Mouse (Mus musculus) bone marrow macrophage, adult 2 months (primary cell): ENCODE measurements around the gene Tubb5.

Experiments
- CTCF ChIP-seq: IDR thresholded peaks from 2 replicates; pipeline ENCODE4 v1.5.1; 2012; ENCODE audit warnings: low read depth, mild to moderate bottlenecking, low read length, moderate library complexity
- POLR2A ChIP-seq: IDR thresholded peaks from 2 replicates; pipeline ENCODE4 v1.6.1; 2012; ENCODE audit warnings: mild to moderate bottlenecking, low read depth, low read length, borderline replicate concordance

DNA sequence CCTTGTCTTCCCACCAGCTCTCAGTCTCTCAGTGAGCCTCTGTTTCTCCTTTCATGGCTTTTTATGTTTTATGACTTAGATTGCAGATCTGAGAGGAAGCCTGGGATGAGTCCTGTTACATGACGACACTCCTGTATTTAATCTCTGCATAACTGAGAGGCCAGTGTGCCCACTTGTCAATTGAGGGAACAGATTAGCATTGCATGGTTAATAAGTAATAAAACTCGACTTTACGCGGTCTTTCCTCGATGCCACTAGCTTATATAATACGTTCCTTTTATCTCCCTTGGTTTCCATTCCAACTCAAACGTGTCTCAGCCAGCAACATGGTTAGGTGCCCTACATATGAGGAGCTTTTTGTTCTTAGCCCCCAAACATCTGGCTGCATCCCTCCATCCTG lies 22.3 kb downstream of the Tubb5 start:
- TF ChIP-seq POLR2A (no peak), CTCF (no peak)
